Mouse (Mus musculus) CH12.LX (cell line): ENCODE data around the gene Wwc2.

Experiments used
- CTCF ChIP-seq, 2 experiments: IDR thresholded peaks in 1 of 2; conservative IDR thresholded peaks in 1 of 2; 2 replicates each; pipeline ENCODE4 v1.5.1; 2011 to 2012; ENCODE audit warnings: low read depth in 2 of 2, low read length in 2 of 2, improper control_type of control experiment in 1 of 2, inconsistent platforms in 1 of 2, mild to moderate bottlenecking in 1 of 2, moderate library complexity in 1 of 2
- E2F4 ChIP-seq: IDR thresholded peaks from 2 replicates; pipeline ENCODE4 v1.6.1; 2011; ENCODE audit warnings: low read depth, low read length, improper control_type of control experiment; ENCODE audit not compliant: insufficient replicate concordance
- GABPA ChIP-seq: IDR thresholded peaks from 2 replicates; pipeline ENCODE4 v1.6.1; 2012; ENCODE audit warnings: low read depth, low read length, improper control_type of control experiment, inconsistent platforms; ENCODE audit not compliant: insufficient replicate concordance
- JUND ChIP-seq: conservative IDR thresholded peaks from 2 replicates; pipeline ENCODE4 v1.6.1; 2011; ENCODE audit warnings: low read depth, low read length, improper control_type of control experiment
- MAFK ChIP-seq: IDR thresholded peaks from 2 replicates; pipeline ENCODE4 v1.6.1; 2011; ENCODE audit warnings: low read length, improper control_type of control experiment; ENCODE audit not compliant: insufficient replicate concordance
- MAX ChIP-seq: IDR thresholded peaks from 2 replicates; pipeline ENCODE4 v1.6.1; 2011; ENCODE audit warnings: low read length, improper control_type of control experiment
- MAZ ChIP-seq: IDR thresholded peaks from 2 replicates; pipeline ENCODE4 v1.6.1; 2012; ENCODE audit warnings: low read depth, mild to moderate bottlenecking, inconsistent platforms, low read length, improper control_type of control experiment, moderate library complexity
- MEF2A ChIP-seq: IDR thresholded peaks from 2 replicates; pipeline ENCODE4 v1.6.1; 2014; ENCODE audit warnings: low read depth, mild to moderate bottlenecking, inconsistent platforms, low read length, improper control_type of control experiment, borderline replicate concordance
- POLR2A ChIP-seq: IDR thresholded peaks from 2 replicates; pipeline ENCODE4 v1.6.1; 2011; ENCODE audit warnings: low read depth, mild to moderate bottlenecking, improper control_type of control experiment, low read length
- POLR2AphosphoS2 ChIP-seq: IDR thresholded peaks from 2 replicates; pipeline ENCODE4 v1.6.1; 2011; ENCODE audit warnings: low read depth, low read length, improper control_type of control experiment
- SMC3 ChIP-seq: IDR thresholded peaks from 2 replicates; pipeline ENCODE4 v1.6.1; 2011; ENCODE audit warnings: low read depth, low read length, improper control_type of control experiment
- TBP ChIP-seq: conservative IDR thresholded peaks from 2 replicates; pipeline ENCODE4 v1.6.1; 2011; ENCODE audit warnings: low read depth, low read length, improper control_type of control experiment
- USF2 ChIP-seq: conservative IDR thresholded peaks from 2 replicates; pipeline ENCODE4 v1.6.1; 2011; ENCODE audit warnings: low read depth, low read length, improper control_type of control experiment
- ZKSCAN1 ChIP-seq: IDR thresholded peaks from 2 replicates; pipeline ENCODE4 v1.6.1; 2012; ENCODE audit warnings: low read depth, inconsistent platforms, low read length, improper control_type of control experiment, borderline replicate concordance

DNA sequence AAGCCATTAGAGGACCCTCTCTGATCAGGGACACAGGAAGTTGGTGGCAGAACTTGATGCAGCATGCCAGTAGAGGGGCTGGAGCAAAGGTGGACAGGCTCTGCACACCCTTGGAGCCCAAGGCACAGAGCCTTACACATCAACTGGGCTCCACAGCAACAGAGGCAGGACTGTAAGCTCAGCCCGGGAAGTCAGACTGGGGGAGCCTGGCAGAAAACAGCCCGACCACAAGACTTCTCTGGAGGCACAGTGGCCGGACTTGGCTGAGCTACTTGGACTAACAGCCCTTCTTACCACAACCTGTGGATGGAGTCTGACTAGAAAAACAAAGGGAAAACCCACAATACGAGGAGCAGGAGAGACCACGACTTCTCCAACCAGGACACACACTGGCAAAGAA lies 137.4 kb downstream of the Wwc2 start:
- no peak for TF ChIP-seq CTCF (conservative IDR thresholded peaks at IDR 0.05 in 1 of 2, IDR thresholded peaks at IDR 0.05 in 1 of 2; ENCODE audit: low read depth in 2 of 2, low read length in 2 of 2)
- TF ChIP-seq MAFK: no peak
- TF ChIP-seq JUND: no peak
- no peak for TF ChIP-seq POLR2AphosphoS2
- no peak for TF ChIP-seq TBP
- TF ChIP-seq USF2: no peak
- no peak for TF ChIP-seq POLR2A
- no peak for TF ChIP-seq MEF2A
- TF ChIP-seq SMC3: no peak
- TF ChIP-seq ZKSCAN1: no peak
- no peak for TF ChIP-seq GABPA
- no peak for TF ChIP-seq E2F4
- no peak for TF ChIP-seq MAZ
- no peak for TF ChIP-seq MAX
